Mouse (Mus musculus) stomach, embryonic 16.5 days (tissue): ENCODE results near the gene Ak1. TPM values are rescaled to one million over a fixed set of nuclear protein-coding genes. Genes with fewer than 3 reads are reported as not detected.
A peak's percentile ranks its signal among the peaks of the same experiment; 100 is the strongest.

Experiments
- ATAC-seq: fragments of 200-750 bp; cut with Nextera tagmentation; 2 replicates; pipeline ENCODE4 v1.8.0; 2017; ENCODE audit warnings: moderate number of reproducible peaks, moderate TSS enrichment; ENCODE audit not compliant: insufficient read depth, low FRiP score
- H3K27ac ChIP-seq: fragments of 300-500 bp; sonication (generic); 2 replicates; pipeline ENCODE4 v1.5.1; 2014; ENCODE audit warnings: low read length
- H3K27me3 ChIP-seq: fragments of 300-500 bp; sonication (generic); 2 replicates; pipeline ENCODE4 v1.6.1; 2014; ENCODE audit warnings: low read length, control low read depth, mixed read lengths; ENCODE audit not compliant: control insufficient read depth, insufficient read depth
- H3K36me3 ChIP-seq: fragments of 300-500 bp; sonication (generic); 2 replicates; pipeline ENCODE4 v1.6.1; 2014; ENCODE audit warnings: low read length; ENCODE audit not compliant: control insufficient read depth, insufficient read depth
- H3K4me1 ChIP-seq: fragments of 300-500 bp; sonication (generic); 2 replicates; pipeline ENCODE4 v1.6.1; 2014; ENCODE audit warnings: low read length, control low read depth, mixed read lengths; ENCODE audit not compliant: control insufficient read depth, insufficient read depth
- H3K4me2 ChIP-seq: fragments of 300-500 bp; sonication (generic); 2 replicates; pipeline ENCODE4 v1.6.1; 2014; ENCODE audit warnings: low read depth, low read length, mixed read lengths
- H3K4me3 ChIP-seq: fragments of 300-500 bp; sonication (generic); replicated peaks from 2 replicates; pipeline ENCODE4 v1.5.1; 2014; ENCODE audit warnings: mild to moderate bottlenecking, low read length
- H3K9ac ChIP-seq: fragments of 300-500 bp; sonication (generic); 2 replicates; pipeline ENCODE4 v1.6.1; 2014; ENCODE audit warnings: low read length
- H3K9me3 ChIP-seq: fragments of 300-500 bp; sonication (generic); replicated peaks from 2 replicates; pipeline ENCODE4 v1.6.1; 2016; ENCODE audit warnings: low read length, control low read depth; ENCODE audit not compliant: control insufficient read depth
- WGBS: fragments of 180-500 bp; shearing (Covaris S2); extraction: QIAGEN DNeasy Blood & Tissue Kit; methylation state at CpG from one replicate; pipeline ENCODE4 v1.1.7; 2014; 5-methylcytosine and 5-hydroxymethylcytosine counted together
- microRNA counts: library from miRNA; unstranded; fragments of <30 nt; microRNA quantifications from one replicate; lab custom pipeline; 2016
- microRNA-seq: library from miRNA; unstranded; fragments of <30 nt; microRNA quantifications from one replicate; pipeline ENCODE4, GENCODE M21; 2016
- polyA plus RNA-seq: library from polyadenylated mRNA; unstranded; fragments of >200 nt; fragmentation: Nextera tagmentation; extraction: Ambion mirVana; gene quantifications from 2 replicates; pipeline ENCODE4 v1.2.1, GENCODE M21; 2015

Ak1 gene
- polyA plus RNA-seq, 1 experiment from 2014 or later, result 60.2 TPM

GRCm38 (mm10) chr2:32680961-32681650, 59.5 kb downstream of the Ak1 start:
- no peak for ATAC-seq
- H3K9me3 ChIP-seq, result no peaks in the 10 kb centered on the region
- WGBS, result 79% methylated on average over 19 of the region's 19 CpGs
- H3K36me3 ChIP-seq, result peaks cover 18% of the 10 kb centered on the region
- peak overlapping the region; percentile 84 for H3K27ac ChIP-seq
- H3K4me2 ChIP-seq, result no peak overlapping the region
- no peaks in the 10 kb centered on the region for H3K27me3 ChIP-seq
- H3K4me1 ChIP-seq, result peaks cover 23% of the 10 kb centered on the region
- H3K9ac ChIP-seq, result 0 out of 2 replicates have a peak overlapping the region, but pooled peaks have one; percentile 24
- no peak overlapping the region for H3K4me3 ChIP-seq

GRCm38 (mm10) chr2:32681754-32682153, 60.2 kb downstream of the Ak1 start:
- Histone ChIP-seq H3K36me3 (peaks cover 24% of the 10 kb centered on the region), H3K27ac (peak overlapping the region; percentile 84; the same call in 1 of the 2 replicates), H3K27me3 (no peaks in the 10 kb centered on the region), H3K4me1 (peaks cover 23% of the 10 kb centered on the region), H3K9me3 (no peaks in the 10 kb centered on the region), H3K4me2 (no peak overlapping the region), H3K4me3 (no peak overlapping the region), H3K9ac (peak overlapping the region; percentile 24; the same call in 1 of the 2 replicates)
- WGBS, result 56% methylated on average over 6 of the region's 6 CpGs
- 0 out of 2 replicates have a peak, but pooled peaks have one; percentile 26 for ATAC-seq

GRCm38 (mm10) chr2:32682721-32683417, 61.3 kb downstream of the Ak1 start:
- Histone ChIP-seq H3K9me3 (no peaks in the 10 kb centered on the region), H3K9ac (no peak overlapping the region), H3K4me3 (no peak overlapping the region), H3K4me1 (peaks cover 23% of the 10 kb centered on the region), H3K27ac (no peak overlapping the region; the same call in 1 of the 2 replicates), H3K27me3 (no peaks in the 10 kb centered on the region), H3K36me3 (peaks cover 24% of the 10 kb centered on the region), H3K4me2 (no peak overlapping the region)
- no peak for ATAC-seq
- 81% methylated on average over 14 of the region's 14 CpGs for WGBS

- no peak for ATAC-seq
- H3K4me1 ChIP-seq, result peaks cover 23% of the 10 kb centered on the region
- no peak overlapping the region for H3K27ac ChIP-seq
- no peak overlapping the region for H3K4me2 ChIP-seq
- 91% methylated on average over 10 of the region's 10 CpGs for WGBS
- no peak overlapping the region for H3K9ac ChIP-seq
- H3K27me3 ChIP-seq, result no peaks in the 10 kb centered on the region
- peaks cover 24% of the 10 kb centered on the region for H3K36me3 ChIP-seq
- no peak overlapping the region for H3K4me3 ChIP-seq
- no peaks in the 10 kb centered on the region for H3K9me3 ChIP-seq
Observed at GRCm38 (mm10) chr2:32683701-32684100, 62.1 kb downstream of the Ak1 start.

MicroRNA genes within 50 kb of the gene (microRNA counts, 519-probe panel; counts per million panel counts)
- microRNA mmu-miR-1954 (lab: Ali Mortazavi, UCI), result not detected

Small RNAs within 50 kb of the gene (microRNA-seq; reads per million reads assigned to microRNA genes)
- gene Gm47291, result not detected
- gene Mir1954, result not detected

Other genes with a start within 250 kb of the Ak1 start
- gene 1110008P14Rik, start 239.8 kb upstream of the Ak1 start, polyA plus RNA-seq, result 41.5 and 41.9 TPM in 2 replicates
- gene Lcn2, start 233.5 kb upstream of the Ak1 start, polyA plus RNA-seq, result 21.1 and 23.6 TPM in 2 replicates
- gene Ptges2, start 225.9 kb upstream of the Ak1 start, polyA plus RNA-seq, result 23.7 and 26.7 TPM in 2 replicates
- gene Naif1, start 171.3 kb upstream of the Ak1 start, polyA plus RNA-seq, result 5.1 and 5.7 TPM in 2 replicates
- 15.4 and 16.9 TPM in 2 replicates for gene Slc25a25, start 170.3 kb upstream of the Ak1 start, polyA plus RNA-seq
- gene Fam102a, start 86.4 kb upstream of the Ak1 start, polyA plus RNA-seq, result 11.4 and 12.8 TPM in 2 replicates
- gene Dpm2, start 50.9 kb upstream of the Ak1 start, polyA plus RNA-seq, result 104 and 106 TPM in 2 replicates
- 0.56 and 0.67 TPM in 2 replicates for gene Pip5kl1, start 47.0 kb upstream of the Ak1 start, polyA plus RNA-seq
- 0.10 and 0.15 TPM in 2 replicates for gene 9430097D07Rik, start 46.1 kb upstream of the Ak1 start, polyA plus RNA-seq
- gene St6galnac4, start 34.7 kb upstream of the Ak1 start, polyA plus RNA-seq, result 19.8 and 22.9 TPM in 2 replicates
- 17.1 and 18.5 TPM in 2 replicates for gene St6galnac6, start 22.0 kb upstream of the Ak1 start, polyA plus RNA-seq
- gene Eng, start 24.8 kb downstream of the Ak1 start, polyA plus RNA-seq, result 63.6 and 64.5 TPM in 2 replicates
- 28.3 and 30.6 TPM in 2 replicates for gene Fpgs, start 82.4 kb downstream of the Ak1 start, polyA plus RNA-seq
- 71.9 and 82.7 TPM in 2 replicates for gene Cdk9, start 91.3 kb downstream of the Ak1 start, polyA plus RNA-seq
- gene Sh2d3c, start 99.3 kb downstream of the Ak1 start, polyA plus RNA-seq, result 26.8 and 27.4 TPM in 2 replicates
- 0.20 and 0.28 TPM in 2 replicates for gene 6330409D20Rik, start 119.3 kb downstream of the Ak1 start, polyA plus RNA-seq
- gene Tor2a, start 135.5 kb downstream of the Ak1 start, polyA plus RNA-seq, result 59.2 and 67.0 TPM in 2 replicates
- gene Ttc16, start 153.9 kb downstream of the Ak1 start, polyA plus RNA-seq, result 0.12 and 0.21 TPM in 2 replicates
- 3.9 and 6.7 TPM in 2 replicates for gene Ptrh1, start 154.0 kb downstream of the Ak1 start, polyA plus RNA-seq
- gene Cfap157, start 162.7 kb downstream of the Ak1 start, polyA plus RNA-seq, result 0.10 and 0.41 TPM in 2 replicates
- gene Stxbp1, start 225.5 kb downstream of the Ak1 start, polyA plus RNA-seq, result 20.8 and 23.2 TPM in 2 replicates